Mouse (Mus musculus) heart, adult 2 months (tissue): ENCODE data around the gene Clip3.

Source experiments
- CTCF ChIP-seq: fragments of 200-600 bp; IDR thresholded peaks from 2 replicates; pipeline ENCODE4 v1.8.1; 2022; ENCODE audit warnings: antibody characterized with exemption, mild to moderate bottlenecking, moderate library complexity
- EP300 ChIP-seq: fragments of 200-500 bp; IDR thresholded peaks from 2 replicates; pipeline ENCODE4 v1.6.1; 2011; ENCODE audit warnings: low read depth, low read length, control low read depth; ENCODE audit not compliant: insufficient read depth
- POLR2A ChIP-seq: fragments of 200-500 bp; IDR thresholded peaks from 2 replicates; pipeline ENCODE4 v1.6.1; 2011; ENCODE audit warnings: mild to moderate bottlenecking, low read depth, low read length, control low read depth; ENCODE audit not compliant: insufficient read depth

DNA sequence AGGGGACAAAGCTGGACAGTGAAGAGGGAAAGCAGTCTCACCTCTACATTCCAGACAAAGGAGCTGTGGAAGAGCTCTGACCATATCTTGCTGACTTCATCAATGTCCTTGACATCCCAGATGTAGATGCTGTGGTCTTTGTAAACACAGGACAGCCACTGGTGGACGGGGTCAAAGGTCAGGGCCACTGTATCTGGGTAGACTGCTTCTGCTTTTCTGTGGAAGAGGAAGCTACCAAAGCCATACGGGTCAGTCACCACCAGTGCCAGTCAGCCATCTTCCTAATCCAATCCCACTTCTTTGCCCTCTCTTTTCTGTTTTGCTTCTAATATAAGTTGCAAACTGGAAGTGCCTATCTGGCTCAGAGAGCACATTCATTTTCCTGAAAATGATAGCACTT lies 26.5 kb upstream of the Clip3 start:
- TF ChIP-seq CTCF: no peak
- no peak for TF ChIP-seq POLR2A
- no peak for TF ChIP-seq EP300
